Mouse (Mus musculus): ENCODE measurements at regions not wholly inside any gene's neighbourhood (a gene's known extent, or its start where the extent isn't known, plus 50 kb on each side); places are given as distances from the start of the nearest gene placed in this dataset.

DNA sequence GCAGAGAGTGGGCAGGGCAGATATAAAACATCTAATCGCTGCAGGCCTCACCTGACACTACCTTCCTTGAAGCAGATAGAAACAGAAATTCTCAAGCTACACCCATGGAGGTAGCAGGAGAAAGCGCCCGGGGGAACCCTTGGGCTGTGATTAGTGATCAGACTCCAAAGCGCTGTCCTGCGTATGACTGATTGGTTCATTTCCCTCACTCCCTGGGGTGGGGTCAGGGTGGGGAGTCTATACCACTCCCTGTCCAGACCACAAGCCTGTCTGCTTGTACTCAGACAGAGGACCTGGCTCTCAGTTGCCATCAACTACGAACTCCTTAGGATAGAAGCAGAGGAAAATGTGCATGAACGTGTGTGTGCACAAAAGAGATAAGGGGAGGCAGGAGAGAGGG, 77.7 kb downstream of the Gm826 start:
- no peak for DNase-seq

DNA sequence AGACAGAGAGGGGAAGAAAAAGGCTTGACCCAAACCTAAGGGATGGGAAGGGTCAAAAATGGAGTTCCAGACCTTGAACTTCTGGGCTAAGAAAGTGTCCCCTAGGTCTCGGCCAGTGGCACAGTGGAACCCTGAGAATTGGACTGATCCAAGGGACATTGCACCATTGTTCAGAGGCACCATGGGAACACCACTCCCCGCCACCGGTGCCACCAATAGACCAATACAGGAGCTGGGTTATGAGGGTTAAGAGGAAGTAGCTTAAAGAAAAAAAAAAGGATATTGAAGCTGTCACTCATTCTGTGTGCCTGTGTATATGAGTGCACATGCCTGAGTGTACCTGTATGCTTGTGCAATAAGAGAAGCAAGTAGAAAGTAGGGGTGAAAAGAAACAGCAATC, 83.7 kb downstream of the Gm826 start:
- no peak for DNase-seq

DNA sequence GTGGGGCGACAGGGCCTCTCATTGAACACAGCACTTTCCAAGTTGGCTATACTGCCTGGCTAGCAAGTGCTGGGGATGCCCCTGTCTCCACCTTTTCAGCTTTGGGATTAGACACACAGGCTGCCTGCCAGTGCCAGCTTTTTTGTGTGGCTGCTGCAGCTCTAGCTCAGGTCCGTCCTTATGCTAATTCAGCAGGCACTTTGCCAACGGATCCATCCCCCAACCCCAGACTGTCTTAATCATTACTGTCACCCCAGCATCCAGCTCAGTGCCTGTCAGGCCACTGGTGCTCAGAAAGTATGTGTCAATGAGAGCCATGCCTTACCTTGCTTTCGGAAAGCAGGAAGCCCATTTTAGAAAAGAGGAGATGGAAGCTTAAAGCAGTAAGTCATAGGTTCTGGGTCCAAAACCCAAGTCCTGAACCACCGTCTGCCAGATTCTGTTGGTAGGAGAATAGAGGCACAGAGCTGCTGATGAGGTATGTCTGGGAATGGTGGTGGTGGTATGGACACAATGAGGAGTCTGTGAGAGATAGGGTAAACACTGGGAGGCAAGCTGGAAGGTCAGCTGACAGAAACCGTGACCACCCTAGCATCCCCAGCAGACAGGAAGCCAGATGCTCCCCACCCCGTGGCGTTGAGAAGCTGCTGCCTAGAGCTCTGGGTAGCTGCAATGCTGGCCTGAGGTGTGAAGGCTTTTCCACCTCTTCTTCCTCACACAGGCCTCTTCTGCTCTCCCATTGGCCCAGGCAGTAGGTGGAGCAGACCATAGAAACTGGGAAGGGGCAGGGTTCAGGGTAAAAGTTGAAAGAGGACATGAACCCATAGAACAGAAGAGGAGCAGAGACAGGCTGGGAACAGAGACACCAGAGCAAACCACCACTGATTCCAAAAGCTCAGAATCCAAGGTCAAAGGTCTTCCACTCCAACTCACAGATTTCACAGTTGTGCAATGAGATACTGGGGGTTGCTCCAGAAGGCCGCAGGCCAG, 84.6 kb downstream of the Gm826 start:
- DNase-seq: peak; percentile 27

DNA sequence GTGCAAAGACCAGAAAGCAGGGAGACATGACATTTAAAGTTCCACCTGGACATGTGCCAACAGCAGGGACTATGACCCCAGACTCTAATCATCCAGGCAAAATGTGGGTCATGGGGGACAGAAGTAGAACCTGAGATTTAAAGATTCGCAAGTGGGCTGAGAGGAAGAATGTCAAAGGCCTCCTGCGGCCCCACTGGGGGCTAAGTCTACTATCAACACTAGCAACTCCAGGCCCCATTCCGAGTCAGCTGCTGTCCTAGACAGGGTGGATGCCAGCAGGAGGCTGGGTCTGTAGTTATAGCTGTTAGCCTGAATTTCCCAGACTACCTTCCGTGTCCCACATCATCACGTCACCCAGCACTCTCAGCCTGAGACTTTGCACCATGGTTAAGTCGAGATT, 86.7 kb downstream of the Gm826 start:
- peak; percentile 46 for DNase-seq

DNA sequence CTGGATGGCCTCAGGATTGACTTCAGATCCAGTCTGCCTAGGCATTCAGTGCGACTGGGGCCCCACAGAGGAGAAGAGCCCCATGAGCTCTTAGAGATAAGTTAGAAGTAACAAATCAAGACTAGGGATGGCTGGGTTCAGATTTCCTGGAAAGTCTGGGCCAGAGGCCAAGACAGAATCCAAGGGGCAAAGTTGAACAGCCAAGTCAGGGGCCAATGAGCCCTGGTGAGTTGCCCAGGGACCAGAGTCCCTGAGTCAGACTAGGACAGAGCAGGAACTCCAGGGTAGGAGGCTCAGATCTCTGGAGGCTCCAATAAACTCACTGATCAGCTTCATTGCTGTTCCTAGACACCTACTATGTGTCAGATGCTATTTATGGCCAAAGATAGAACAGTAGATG, 87.6 kb downstream of the Gm826 start:
- DNase-seq: peak; percentile 86

DNA sequence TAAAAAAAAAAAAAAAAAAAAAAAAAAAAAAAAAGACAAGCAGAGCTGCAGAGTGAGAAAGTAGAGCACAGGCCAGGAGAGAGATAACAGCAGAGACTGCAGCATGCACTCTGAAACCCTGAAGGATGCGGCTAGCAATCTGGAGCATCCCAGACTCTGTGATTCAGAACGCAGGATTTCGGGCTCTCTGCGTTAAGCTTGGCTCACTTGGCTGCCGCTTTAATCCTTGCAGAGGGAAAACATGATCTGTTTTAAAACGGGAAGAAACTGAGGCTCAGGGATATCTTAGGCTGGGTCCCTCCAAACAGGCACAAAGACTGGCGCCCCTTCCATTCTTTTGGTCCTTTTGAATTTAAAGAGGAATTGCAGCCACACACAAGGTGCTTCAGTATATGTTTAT, 89.1 kb downstream of the Gm826 start:
- DNase-seq: no peak

DNA sequence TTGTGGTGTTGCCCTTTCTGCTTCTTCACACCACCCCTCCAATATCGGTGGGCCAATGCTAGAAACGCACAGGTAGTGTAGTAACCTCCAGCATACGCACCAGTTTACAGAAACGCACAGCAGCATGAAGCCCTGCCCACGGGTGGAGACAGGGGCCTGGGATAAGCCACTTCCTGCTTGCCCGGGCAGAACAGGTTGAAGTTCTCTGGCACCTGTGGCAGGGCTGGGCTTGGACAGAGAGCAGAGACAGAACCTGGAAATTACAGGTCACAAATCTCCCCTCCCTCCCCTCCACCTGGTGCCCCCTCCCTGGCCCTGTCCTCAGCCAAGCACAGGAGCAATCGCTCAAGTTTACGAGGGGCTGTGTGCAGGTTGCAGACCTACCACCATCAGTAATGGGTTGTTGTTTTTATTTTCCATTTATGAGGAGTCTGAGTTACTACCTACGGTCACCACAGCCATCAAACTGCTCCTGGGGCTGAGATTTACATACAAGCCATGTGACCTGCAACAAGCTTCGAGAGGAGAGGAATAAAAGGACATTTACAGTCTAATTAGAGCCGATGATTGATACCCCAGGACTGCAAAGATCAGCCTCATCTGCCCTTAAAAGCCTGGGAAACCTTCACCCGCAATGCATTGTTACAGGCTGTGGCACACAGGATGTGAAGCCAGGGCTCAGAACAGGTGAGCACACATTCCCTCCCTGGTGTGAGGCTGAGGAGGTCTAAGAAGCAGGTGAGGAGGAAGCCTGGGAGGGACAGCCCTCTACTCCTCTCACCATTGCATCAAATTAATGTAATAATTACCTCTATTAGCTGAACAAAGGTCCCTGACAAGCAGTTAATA, 93.2 kb downstream of the Gm826 start:
- DNase-seq: peak; percentile 49

DNA sequence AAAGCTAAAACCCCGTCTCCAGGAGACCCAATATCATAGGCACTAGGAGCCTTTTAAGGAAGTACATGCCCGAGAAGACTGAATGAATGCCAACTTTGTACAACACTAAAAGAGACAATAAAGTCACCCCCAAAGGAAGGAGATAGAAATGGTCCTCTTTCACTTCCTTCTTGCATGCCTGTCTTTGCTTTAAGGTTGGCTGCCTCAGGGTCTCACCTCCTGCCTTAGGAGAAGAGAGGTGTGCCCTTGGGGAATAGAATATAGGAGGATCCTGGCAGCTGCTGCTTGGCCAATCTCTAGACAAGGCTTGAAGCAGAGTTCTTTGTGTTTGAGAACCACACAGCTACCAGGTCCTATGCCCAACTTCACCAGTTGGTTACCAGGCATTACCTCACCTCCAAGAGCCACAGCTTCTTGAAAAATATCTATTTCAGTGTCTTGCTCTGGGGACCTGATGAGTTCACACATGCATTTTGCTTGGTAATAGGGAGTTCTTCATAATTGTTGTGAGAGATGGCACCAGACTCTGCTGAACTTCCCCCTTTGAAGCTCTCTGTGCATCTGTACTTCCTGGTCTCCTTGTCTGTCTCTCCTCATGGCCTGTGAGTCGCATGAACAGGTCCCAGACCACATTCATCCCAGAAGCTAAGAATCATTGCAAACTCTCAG, 96.4 kb downstream of the Gm826 start:
- DNase-seq: no peak

DNA sequence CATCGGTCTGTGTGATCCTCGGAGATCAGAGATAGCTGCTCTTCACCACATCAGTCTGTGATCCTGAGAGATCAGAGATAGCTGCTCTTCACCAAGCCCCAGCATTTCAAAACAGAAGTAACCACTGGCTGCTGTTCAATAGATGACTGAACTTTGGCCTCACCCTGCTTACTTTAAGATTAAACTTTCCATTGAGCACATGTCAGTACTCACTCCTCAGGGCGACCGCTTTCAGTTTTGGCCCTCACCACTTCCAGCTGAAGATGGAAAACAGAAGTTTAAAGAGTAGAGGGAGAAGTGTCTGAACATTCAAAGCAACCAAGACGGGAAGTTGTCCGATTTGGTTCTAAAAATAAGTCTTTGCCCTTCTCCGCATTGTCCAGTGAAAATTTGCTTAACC, 97.2 kb downstream of the Gm826 start:
- DNase-seq: no peak

DNA sequence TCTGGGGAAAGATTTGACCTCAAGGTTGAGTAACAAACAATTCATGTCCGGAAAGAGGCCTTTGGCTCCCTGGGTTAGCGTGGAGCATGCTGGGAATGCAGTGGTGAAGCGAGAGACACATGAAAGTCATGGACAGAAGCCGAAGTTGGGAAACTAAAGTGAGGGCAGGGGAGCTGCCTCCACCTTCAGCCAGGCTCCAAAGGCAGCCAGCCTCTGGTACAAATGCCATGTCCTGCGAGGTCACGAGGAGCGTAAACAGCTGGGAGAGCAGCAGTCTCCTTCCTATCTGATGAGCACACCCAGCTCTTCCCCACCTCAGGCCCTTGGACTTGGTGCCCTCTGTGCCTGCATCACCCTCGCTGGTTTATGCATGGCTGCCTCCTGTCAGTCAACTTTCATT, 103.2 kb downstream of the Gm826 start:
- peak; percentile 43 for DNase-seq

DNA sequence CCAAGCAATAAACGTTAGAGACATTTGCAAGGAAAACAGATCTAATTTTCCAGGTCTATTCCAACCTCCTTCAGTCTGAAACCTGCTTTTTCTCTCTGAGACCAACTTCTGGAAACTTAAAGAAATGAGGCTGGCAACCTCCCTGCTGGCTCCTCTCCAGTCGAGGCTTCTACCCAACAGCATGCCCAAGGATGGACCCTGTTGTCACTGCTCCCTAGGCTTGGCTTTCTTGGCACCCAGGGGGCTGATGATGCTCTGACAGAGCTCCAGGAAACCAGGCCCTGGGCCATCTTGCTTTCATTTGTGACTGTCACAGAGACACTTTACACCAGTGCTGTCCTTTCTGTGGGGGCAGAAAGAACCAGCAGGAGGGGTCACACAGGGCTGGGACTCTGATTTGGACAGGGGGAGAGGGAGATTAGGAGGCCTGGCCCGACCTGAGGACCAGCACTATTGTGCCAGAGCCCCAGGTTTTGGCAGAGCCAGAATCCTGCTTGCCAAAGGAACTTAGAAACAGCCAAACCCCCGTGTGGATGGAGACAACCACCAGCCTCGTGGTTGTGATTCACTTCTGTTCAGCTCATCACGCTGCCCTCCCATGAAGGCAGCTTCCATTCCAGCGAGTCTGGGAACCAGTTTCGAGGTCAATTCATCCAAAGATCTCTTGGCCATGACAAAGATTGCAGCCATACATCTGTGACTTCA, 105.5 kb downstream of the Gm826 start:
- DNase-seq: no peak

DNA sequence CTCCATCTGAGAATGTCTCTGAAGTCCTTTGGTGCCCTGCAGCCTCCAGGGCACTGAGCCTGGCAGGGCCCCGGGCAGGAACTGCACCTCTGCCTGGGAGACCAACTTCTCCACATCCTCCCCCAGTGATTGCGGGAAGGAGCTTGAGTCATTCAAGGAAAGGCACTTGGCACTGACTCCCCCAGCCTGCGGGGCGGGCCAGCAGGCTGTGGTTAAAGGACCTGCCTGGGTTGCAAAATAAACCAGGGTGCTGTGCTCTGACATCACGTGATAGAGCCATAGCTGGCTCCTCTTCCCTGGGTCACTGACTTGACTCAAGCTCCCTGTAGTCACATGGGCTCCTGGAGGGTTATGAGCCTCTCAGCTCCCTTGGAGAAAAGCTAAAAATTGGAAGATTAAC, 108.5 kb downstream of the Gm826 start:
- peak; percentile 48 for DNase-seq

DNA sequence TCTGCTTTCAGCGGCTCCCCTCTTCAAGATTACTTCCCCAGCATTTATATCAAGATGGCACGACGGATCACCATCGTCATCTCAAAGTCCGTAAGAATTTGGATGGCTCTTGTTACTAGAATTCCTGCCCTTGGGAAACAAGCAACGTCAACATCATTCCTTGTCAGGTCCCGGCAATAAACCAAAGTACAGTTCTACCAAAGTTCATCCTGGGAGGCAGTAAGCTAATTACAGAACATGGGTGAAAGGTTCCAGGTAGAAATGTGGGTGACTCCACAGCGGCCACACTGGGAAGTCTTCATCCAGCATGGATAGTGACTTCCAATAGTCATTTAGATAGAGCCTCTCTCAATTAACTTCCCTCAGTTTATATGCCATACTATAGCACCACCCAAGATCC, 110.6 kb downstream of the Gm826 start:
- DNase-seq: no peak

DNA sequence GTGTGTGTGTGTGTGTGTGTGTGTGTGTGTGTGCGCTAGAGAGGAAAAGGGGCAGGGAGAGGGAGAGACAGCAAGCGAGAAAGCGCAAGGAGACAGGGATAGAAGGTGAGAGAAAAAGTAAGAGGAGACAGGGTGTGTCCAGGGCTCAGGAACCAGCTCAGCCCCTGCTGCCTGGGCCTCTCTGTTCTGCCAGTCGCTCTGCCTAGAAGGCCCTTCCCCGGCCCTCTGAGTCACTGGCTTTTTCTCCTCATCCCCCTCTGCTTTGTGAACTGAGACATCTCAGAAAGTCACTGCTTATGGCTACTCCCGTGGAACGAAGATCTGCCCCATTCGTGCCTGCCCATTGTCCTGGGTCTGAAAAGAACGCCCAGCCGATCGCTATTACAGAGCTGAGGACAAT, 112.2 kb downstream of the Gm826 start:
- no peak for DNase-seq

DNA sequence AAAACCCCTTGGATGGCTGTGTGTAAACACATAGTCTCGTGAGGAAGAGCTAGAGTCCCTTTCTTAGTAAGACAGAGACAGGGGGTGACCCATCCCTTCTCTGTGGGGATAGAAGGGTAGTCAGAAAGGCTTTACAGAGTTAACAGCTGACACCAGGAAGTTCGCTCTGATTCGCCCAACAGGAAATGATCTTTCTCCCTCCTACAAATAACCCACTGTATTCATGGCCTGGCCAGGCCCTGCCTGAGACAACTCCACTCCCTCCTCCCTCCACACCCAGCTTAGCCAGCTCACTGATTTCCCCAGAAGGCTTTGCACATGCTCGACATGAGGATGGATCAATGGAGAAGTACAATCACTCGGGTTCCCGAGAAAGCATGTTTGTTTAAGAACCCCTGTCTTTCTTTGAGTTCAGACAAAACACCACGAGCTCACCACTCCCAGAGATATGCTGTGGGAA, 113.4 kb downstream of the Gm826 start:
- DNase-seq: no peak

DNA sequence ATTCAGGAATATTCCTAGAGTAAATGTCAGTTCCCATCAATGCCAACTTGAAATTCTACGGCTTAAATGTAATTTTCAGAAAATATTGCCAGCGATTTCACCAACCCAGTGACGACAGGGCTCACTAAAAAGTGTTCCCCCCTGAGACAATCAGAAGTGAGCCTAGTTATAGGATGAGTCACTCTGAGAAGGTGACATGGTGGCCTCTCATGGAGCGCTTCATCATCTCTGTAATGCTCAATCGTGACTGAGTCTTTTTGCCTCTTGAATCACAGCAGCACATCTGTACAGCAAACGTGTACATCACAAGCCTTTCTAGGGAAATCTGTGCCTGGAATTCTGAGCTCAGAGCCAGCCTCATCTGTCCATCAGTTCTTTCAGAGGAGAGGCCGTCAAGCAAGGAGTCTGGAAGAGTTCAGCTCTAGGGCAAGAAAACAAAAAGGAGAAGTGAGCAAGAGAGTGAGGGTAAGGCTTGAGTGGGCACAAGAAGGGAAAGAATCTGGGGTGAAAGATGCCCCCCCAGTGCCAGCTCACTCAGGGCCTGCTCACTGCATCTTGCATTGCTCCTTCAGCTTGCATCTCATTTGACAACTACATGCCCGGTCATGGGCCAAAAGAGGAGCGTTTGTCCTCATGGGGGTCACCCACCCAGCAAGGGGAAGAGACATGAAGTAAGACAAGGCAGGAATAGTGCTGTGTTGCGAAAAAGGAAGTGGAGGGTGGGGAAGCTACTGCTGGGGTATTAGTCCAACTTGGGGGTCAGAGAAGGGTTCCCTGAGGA, 119.7 kb downstream of the Gm826 start:
- no peak for DNase-seq

DNA sequence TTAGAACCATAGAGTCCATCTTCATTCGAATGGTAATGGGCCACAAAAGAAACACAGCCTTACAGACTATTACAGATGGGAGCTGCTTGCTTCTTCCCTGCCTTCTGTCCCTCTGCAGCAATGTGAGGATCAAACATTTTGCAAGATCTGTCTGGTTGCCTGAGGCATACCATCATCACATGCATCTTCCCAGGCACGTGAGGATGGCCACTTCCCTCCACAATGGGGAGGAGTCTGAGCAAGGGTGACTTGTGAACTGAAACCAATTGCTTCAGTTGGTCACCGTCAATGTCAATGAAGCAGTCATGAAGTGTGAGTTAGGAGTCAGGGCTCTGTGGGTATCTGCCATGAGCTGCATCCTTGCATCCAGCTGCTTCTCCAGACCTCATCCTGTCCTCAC, 123.5 kb downstream of the Gm826 start:
- no peak for DNase-seq

DNA sequence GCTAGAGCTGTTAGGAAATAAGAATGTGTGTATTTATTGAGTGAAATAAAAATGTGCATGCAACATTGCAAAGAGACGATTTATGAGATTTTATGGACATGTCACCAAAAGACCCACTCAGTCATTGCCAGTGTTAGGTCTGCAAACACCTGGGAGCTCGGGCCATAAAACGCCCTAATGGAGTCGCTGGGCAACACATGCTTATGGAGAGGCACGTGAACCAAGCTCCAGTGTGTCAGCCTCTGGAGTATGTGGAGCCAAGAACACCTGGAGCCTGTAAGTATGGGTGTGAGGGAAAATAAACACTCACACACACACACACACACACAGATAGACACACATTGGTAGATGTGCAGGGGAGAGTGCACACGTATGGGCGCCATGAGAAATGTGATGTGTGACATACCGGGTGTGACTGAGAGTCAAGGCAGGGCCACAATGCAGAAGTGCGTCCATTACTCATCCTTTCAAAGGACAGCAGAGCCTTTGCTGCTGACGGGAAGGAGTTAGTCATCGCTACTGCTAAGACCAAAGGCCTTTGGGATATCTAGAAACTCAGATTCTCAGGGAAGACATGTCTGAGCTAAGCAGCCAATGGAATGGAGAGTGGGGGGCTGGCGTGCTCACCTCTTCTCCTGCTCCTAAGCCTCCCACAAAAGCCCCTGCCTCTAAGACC, 124.2 kb downstream of the Gm826 start:
- no peak for DNase-seq

DNA sequence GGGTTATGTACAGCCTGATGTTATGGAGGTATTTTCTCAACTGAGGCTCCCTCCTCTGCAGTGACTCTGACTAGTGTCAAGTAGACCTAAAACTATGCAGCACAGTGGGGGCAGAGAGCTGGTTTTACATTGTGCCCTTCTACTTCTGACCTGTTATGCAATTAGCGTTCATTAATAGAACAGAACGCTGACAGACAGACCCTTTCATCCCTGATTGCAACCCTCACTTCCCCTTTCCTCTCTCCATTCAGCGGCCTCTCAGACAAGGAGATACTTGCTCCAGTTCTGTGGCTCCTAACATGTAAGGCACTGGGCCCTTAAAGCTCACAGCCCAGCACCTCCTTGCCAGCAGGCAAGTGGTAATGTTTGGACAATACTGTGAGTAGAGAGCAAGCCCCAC, 125.7 kb downstream of the Gm826 start:
- DNase-seq: no peak

DNA sequence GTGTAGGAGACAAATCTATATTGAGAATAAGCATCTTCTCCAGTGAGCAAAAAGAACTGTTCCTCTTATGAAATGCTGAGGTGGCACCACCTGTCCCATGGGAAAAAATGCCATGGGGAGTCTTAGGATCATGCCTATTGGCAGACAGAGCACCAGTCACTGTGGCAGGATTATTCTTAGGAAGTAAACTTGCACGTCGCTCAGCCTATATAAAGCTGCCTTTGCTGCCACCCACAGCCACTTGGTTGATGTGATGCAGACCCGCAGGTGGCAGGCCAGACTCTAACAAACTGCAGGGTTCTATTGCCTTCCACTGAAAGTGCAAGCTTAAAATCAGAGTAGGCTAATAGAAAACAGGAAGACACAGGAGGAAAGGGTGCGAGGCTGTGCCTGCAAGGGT, 126.7 kb downstream of the Gm826 start:
- no peak for DNase-seq

DNA sequence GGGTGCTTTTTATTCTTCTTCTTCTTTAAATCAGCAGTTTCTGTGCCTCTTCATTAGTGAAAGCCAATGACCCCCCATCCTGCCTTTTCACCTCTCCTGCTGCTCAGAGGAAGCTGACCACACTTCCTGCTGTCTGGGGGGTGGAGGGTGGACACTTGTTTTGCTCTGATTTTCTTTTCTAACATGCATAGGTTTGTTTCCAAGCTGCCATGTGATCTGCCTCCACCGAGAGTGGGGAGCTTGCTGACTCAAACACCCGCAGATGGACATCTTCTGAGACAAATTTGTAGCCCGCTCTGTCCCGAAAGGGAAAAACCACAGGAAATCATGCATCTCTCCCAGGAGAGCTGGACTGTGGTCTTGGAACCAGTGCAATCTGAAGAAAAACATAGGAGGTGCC, 141.3 kb downstream of the Gm826 start:
- no peak for DNase-seq
